Mouse (Mus musculus) midbrain, postnatal 0 days (tissue): Measurements from ENCODE around the gene Eif4g3. TPM values are rescaled to one million over a fixed set of nuclear protein-coding genes. Genes with fewer than 3 reads are reported as not detected.

Source experiments
- ATAC-seq: fragments of 200-750 bp; cut with Nextera tagmentation; 2 replicates; pipeline ENCODE4 v1.8.0; 2017; ENCODE audit warnings: moderate number of reproducible peaks, mild to moderate bottlenecking, moderate TSS enrichment, moderate library complexity; ENCODE audit not compliant: low FRiP score
- DNase-seq: peaks from one replicate; pipeline ENCODE4 v3.0.0-alpha.2; 2015; ENCODE audit warnings: low spot score
- H3K27ac ChIP-seq: fragments of 300-500 bp; sonication (generic); 2 replicates; pipeline ENCODE4 v1.5.1; 2014; ENCODE audit warnings: low read depth, mild to moderate bottlenecking, low read length, mixed read lengths
- H3K27me3 ChIP-seq: fragments of 300-500 bp; sonication (generic); 2 replicates; pipeline ENCODE4 v1.6.1; 2014; ENCODE audit warnings: low read length, control low read depth, mixed read lengths; ENCODE audit not compliant: insufficient read depth
- H3K36me3 ChIP-seq: fragments of 300-500 bp; sonication (generic); 2 replicates; pipeline ENCODE4 v1.6.1; 2014; ENCODE audit warnings: low read length, control low read depth, mixed read lengths; ENCODE audit not compliant: insufficient read depth
- H3K4me1 ChIP-seq: fragments of 300-500 bp; sonication (generic); 2 replicates; pipeline ENCODE4 v1.6.1; 2014; ENCODE audit warnings: mild to moderate bottlenecking, control low read depth, antibody characterized with exemption, low read length, mixed read lengths; ENCODE audit not compliant: insufficient read depth
- H3K4me2 ChIP-seq: fragments of 300-500 bp; sonication (generic); 2 replicates; pipeline ENCODE4 v1.6.1; 2014; ENCODE audit warnings: low read depth, mild to moderate bottlenecking, low read length, mixed read lengths; ENCODE audit not compliant: poor library complexity, severe bottlenecking
- H3K4me3 ChIP-seq: fragments of 300-500 bp; sonication (generic); 2 replicates; pipeline ENCODE4 v1.5.1; 2014; ENCODE audit warnings: low read depth, mild to moderate bottlenecking, low read length, moderate library complexity
- H3K9ac ChIP-seq: fragments of 300-500 bp; sonication (generic); replicated peaks from 2 replicates; pipeline ENCODE4 v1.6.1; 2014; ENCODE audit warnings: mild to moderate bottlenecking, low read length, moderate library complexity, mixed read lengths; ENCODE audit not compliant: poor library complexity, severe bottlenecking
- H3K9me3 ChIP-seq: fragments of 300-500 bp; sonication (generic); 2 replicates; pipeline ENCODE4 v1.6.1; 2016; ENCODE audit warnings: low read length, control low read depth
- CTCF ChIP-seq: IDR thresholded peaks from 2 replicates; pipeline ENCODE4 v1.5.1; 2016; ENCODE audit warnings: antibody characterized with exemption, mild to moderate bottlenecking
- WGBS: fragments of 180-500 bp; shearing (Covaris S2); extraction: QIAGEN DNeasy Blood & Tissue Kit; methylation state at CpG from one replicate; pipeline ENCODE4 v1.1.7; 2014; 5-methylcytosine and 5-hydroxymethylcytosine counted together
- polyA plus RNA-seq: library from polyadenylated mRNA; unstranded; fragments of >200 nt; fragmentation: Nextera tagmentation; extraction: Ambion mirVana; gene quantifications from 2 replicates; pipeline ENCODE4 v1.2.1, GENCODE M21; 2015
- total RNA-seq: library from RNA; depleted of rRNA; stranded (reverse); fragments of >200 nt; gene quantifications from 2 replicates; pipeline ENCODE4 v1.2.3, GENCODE M21; 2014

The Eif4g3 gene
- total and polyA plus RNA-seq, 2 experiments from 2014 or later: 42.4 to 92.2 TPM

GRCm38 (mm10) chr4:138217951-138218685 lies 225.3 kb downstream of the Eif4g3 start:
- H3K4me2 ChIP-seq: peak overlapping the region; percentile 78
- 75% methylated on average over 11 of the region's 11 CpGs for WGBS
- H3K9ac ChIP-seq: peak overlapping the region; percentile 96
- peak overlapping the region; percentile 93 for H3K4me3 ChIP-seq
- H3K4me1 ChIP-seq: peaks cover 7% of the 10 kb centered on the region
- H3K27ac ChIP-seq: peak overlapping the region; percentile 100
- ATAC-seq: no peak
- H3K27me3 ChIP-seq: no peaks in the 10 kb centered on the region
- no peak for TF ChIP-seq CTCF
- H3K36me3 ChIP-seq: peaks cover 11% of the 10 kb centered on the region
- H3K9me3 ChIP-seq: no peaks in the 10 kb centered on the region
- DNase-seq: no peak

- H3K4me3 ChIP-seq: no peak overlapping the region
- H3K4me2 ChIP-seq: no peak overlapping the region
- no peaks in the 10 kb centered on the region for H3K9me3 ChIP-seq
- no peaks in the 10 kb centered on the region for H3K27me3 ChIP-seq
- DNase-seq (no peak), ATAC-seq (no peak)
- no peak for TF ChIP-seq CTCF
- peaks cover 7% of the 10 kb centered on the region for H3K4me1 ChIP-seq
- H3K27ac ChIP-seq: no peak overlapping the region
- WGBS: 87% methylated on average over 5 of the region's 5 CpGs
- H3K36me3 ChIP-seq: peaks cover 23% of the 10 kb centered on the region
- H3K9ac ChIP-seq: no peak overlapping the region
Measured at GRCm38 (mm10) chr4:138219331-138219730, 226.5 kb downstream of the Eif4g3 start.

DNA sequence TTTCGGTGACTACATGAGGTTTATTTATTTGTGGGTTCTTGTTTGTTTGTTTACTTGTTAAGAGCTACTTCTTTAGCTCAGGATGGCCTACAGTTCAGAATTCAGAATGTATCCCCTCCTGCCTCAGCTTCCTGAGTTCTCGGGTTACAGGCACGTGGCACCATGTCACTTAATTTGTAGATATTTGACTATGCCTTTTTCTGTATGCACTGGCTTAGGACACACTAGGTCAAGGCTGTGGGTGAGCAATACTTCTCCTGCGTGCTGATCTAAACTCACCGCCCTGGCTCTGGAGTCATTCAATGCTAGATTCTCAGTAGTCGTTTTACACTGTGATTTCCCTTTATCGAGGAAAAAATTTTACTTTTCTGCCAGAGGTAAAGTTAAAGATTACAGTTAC lies 227.9 kb downstream of the Eif4g3 start:
- H3K9ac ChIP-seq: no peak overlapping the region
- peaks cover 7% of the 10 kb centered on the region for H3K4me1 ChIP-seq
- no peak overlapping the region for H3K4me3 ChIP-seq
- DNase-seq (no peak), ATAC-seq (no peak)
- no peak overlapping the region for H3K27ac ChIP-seq
- peaks cover 28% of the 10 kb centered on the region for H3K36me3 ChIP-seq
- no peaks in the 10 kb centered on the region for H3K27me3 ChIP-seq
- no peaks in the 10 kb centered on the region for H3K9me3 ChIP-seq
- no peak for TF ChIP-seq CTCF
- WGBS: 88% methylated on average over 7 of the region's 7 CpGs
- no peak overlapping the region for H3K4me2 ChIP-seq

DNA sequence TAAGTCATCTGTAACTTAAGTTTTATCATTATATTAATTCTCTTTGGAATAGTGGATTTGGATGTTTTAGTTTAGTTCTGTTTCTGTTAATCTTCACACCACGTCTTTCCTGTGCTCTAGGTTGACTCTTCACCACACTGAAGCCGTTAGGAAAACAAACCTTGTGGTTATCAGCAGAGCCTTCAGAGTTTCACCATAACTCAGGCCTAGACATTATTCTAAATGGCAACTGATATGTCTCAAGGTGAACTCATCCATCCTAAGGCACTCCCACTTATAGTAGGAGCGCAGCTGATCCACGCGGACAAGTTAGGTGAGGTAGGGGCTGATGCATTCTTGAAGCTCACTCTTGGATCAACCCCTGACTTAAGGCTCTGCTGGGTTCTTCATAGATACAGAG lies 228.6 kb downstream of the Eif4g3 start:
- no peak overlapping the region for H3K27ac ChIP-seq
- DNase-seq (no peak), ATAC-seq (no peak)
- H3K4me1 ChIP-seq: peaks cover 7% of the 10 kb centered on the region
- TF ChIP-seq CTCF: no peak
- H3K36me3 ChIP-seq: peaks cover 31% of the 10 kb centered on the region
- 90% methylated on average over 5 of the region's 5 CpGs for WGBS
- no peaks in the 10 kb centered on the region for H3K27me3 ChIP-seq
- H3K4me2 ChIP-seq: no peak overlapping the region
- H3K9me3 ChIP-seq: no peaks in the 10 kb centered on the region
- no peak overlapping the region for H3K4me3 ChIP-seq
- no peak overlapping the region for H3K9ac ChIP-seq

DNA sequence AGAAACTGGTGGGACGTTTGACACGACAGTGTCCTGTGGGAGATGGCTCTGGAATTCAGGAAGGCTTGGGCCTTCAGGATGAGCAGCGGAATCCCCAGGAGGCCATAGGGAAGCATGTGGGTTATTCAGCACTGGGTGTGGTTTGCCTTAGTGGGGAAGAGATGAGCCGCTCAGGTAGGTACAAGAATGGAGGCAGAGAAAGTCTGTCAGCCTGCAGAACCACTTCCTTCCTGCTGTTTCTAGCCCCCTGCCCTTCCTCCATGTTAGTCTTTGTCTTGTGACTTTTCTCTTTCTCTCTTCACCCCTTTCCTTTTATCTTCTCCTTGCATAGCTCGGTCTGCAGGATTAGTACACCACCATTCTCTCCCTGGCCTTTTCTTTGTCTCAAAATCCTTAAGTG lies 229.6 kb downstream of the Eif4g3 start:
- H3K27ac ChIP-seq: no peak overlapping the region
- H3K27me3 ChIP-seq: no peaks in the 10 kb centered on the region
- TF ChIP-seq CTCF: no peak
- no peak for DNase-seq
- ATAC-seq: no peak
- H3K4me1 ChIP-seq: peaks cover 7% of the 10 kb centered on the region
- H3K4me2 ChIP-seq: no peak overlapping the region
- no peaks in the 10 kb centered on the region for H3K9me3 ChIP-seq
- peaks cover 36% of the 10 kb centered on the region for H3K36me3 ChIP-seq
- 85% methylated on average over 5 of the region's 5 CpGs for WGBS
- no peak overlapping the region for H3K4me3 ChIP-seq
- H3K9ac ChIP-seq: no peak overlapping the region

GRCm38 (mm10) chr4:138223623-138224022 lies 230.8 kb downstream of the Eif4g3 start:
- no peak for ATAC-seq
- H3K4me2 ChIP-seq: no peak overlapping the region
- peaks cover 48% of the 10 kb centered on the region for H3K36me3 ChIP-seq

More at GRCm38 (mm10) chr4:138223623-138224022, 230.8 kb downstream of the Eif4g3 start:
- no peaks in the 10 kb centered on the region for H3K27me3 ChIP-seq
- TF ChIP-seq CTCF: no peak
- no peak overlapping the region for H3K9ac ChIP-seq
- WGBS: 88% methylated on average over 10 of the region's 10 CpGs
- no peak overlapping the region for H3K4me3 ChIP-seq
- no peak overlapping the region for H3K27ac ChIP-seq
- DNase-seq: no peak
- no peaks in the 10 kb centered on the region for H3K4me1 ChIP-seq
- no peaks in the 10 kb centered on the region for H3K9me3 ChIP-seq
